Mouse (Mus musculus) heart, embryonic 15.5 days (tissue): ENCODE measurements around the gene Rplp0. TPM values are rescaled to one million over a fixed set of nuclear protein-coding genes. Genes with fewer than 3 reads are reported as not detected.
A peak's percentile ranks its signal among the peaks of the same experiment; 100 is the strongest.

Experiments used
- ATAC-seq: fragments of 200-750 bp; cut with Nextera tagmentation; replicated peaks from 2 replicates; pipeline ENCODE4 v1.8.0; 2017; ENCODE audit warnings: low read depth, moderate TSS enrichment; ENCODE audit not compliant: insufficient number of reproducible peaks, insufficient read depth, low FRiP score
- H3K27ac ChIP-seq: fragments of 300-500 bp; sonication (generic); 2 replicates; pipeline ENCODE4 v1.5.1; 2015; ENCODE audit warnings: mild to moderate bottlenecking, inconsistent platforms
- H3K27me3 ChIP-seq: fragments of 300-500 bp; sonication (generic); 2 replicates; pipeline ENCODE4 v1.6.1; 2015; ENCODE audit warnings: inconsistent platforms
- H3K36me3 ChIP-seq: fragments of 300-500 bp; sonication (generic); 2 replicates; pipeline ENCODE4 v1.6.1; 2015; ENCODE audit warnings: mild to moderate bottlenecking, inconsistent platforms
- H3K4me1 ChIP-seq: fragments of 300-500 bp; sonication (generic); replicated peaks from 2 replicates; pipeline ENCODE4 v1.6.1; 2015; ENCODE audit warnings: inconsistent platforms
- H3K4me2 ChIP-seq: fragments of 300-500 bp; sonication (generic); 2 replicates; pipeline ENCODE4 v1.6.1; 2015; ENCODE audit warnings: inconsistent platforms, mild to moderate bottlenecking, moderate library complexity
- H3K4me3 ChIP-seq: fragments of 300-500 bp; sonication (generic); 2 replicates; pipeline ENCODE4 v1.5.1; 2015; ENCODE audit warnings: mild to moderate bottlenecking, inconsistent platforms
- H3K9ac ChIP-seq: fragments of 300-500 bp; sonication (generic); 2 replicates; pipeline ENCODE4 v1.6.1; 2015; ENCODE audit warnings: mild to moderate bottlenecking, inconsistent platforms
- H3K9me3 ChIP-seq: fragments of 300-500 bp; sonication (generic); replicated peaks from 2 replicates; pipeline ENCODE4 v1.6.1; 2016; ENCODE audit warnings: inconsistent platforms
- WGBS: fragments of 180-500 bp; shearing (Covaris S2); methylation state at CpG from one replicate; pipeline ENCODE4 v1.1.7; 2015; ENCODE audit warnings: mixed read lengths; 5-methylcytosine and 5-hydroxymethylcytosine counted together
- polyA plus RNA-seq: library from polyadenylated mRNA; unstranded; fragments of >200 nt; fragmentation: Nextera tagmentation; extraction: Ambion mirVana; gene quantifications from 2 replicates; pipeline ENCODE4 v1.2.1, GENCODE M21; 2015

Gene Rplp0
- polyA plus RNA-seq, 1 experiment from 2014 or later = 925 TPM

DNA sequence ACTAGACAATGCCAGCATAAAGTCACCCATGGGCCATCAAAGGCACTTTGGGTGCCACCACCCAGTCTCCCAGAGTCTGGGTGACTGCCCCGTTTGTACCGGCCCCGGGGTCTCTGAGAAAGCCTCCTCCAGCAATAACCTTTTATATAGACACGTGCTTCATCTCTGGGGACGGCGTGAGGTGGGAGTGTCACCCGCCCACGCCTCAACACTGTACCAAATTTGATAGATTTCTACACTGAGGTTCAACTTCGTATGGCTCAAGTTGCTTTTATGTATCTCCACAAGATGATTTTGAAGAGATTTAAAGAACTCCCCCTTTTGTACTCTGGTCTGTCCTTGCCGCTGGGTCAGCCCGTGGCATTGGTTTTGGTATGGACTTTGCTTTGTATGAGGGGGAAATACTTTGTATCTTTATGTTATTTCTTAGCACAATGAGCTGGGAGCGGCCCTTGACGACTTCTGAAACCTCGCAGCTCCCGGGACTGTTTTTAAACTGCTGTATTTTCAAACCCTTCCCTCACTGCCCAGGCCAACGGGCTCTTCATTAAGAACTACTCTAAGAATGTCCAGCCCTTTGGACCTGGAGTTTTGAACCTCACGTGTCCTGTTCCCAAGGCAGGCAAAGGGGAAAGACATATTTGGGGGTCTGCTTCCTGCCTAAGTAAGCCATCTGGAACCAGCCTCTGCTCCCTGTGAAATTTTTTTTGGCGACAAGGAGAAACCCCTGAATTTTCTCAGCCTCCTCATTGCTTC is 4.6 kb upstream of the Rplp0 start:
- WGBS = 86% methylated on average over 18 of the region's 18 CpGs
- no peak overlapping the region for H3K4me2 ChIP-seq
- H3K36me3 ChIP-seq = peaks cover 37% of the 10 kb centered on the region
- no peak for ATAC-seq
- H3K27me3 ChIP-seq = no peaks in the 10 kb centered on the region
- peaks cover 5% of the 10 kb centered on the region for H3K4me1 ChIP-seq
- H3K9ac ChIP-seq = no peak overlapping the region
- no peak overlapping the region for H3K27ac ChIP-seq
- no peak overlapping the region for H3K4me3 ChIP-seq
- H3K9me3 ChIP-seq = no peaks in the 10 kb centered on the region

DNA sequence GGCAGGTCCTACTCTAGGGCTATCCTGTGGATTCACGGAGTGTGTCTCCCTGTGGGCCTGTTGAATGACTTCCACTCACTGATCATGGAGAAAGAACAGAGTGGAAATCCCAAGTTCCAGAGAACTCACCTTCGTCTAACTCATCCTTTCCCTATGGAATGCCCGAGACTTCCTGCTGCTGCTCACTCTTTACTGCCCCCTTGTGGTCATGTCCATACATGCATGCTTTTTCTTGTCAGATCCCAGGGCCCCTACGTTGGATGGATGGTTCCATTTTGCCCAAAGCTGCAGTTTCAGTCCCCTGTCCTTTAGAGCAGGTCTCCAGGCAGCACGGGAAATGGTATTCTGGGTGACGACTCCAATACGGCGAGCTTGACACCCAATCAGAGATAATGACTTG is 3.0 kb upstream of the Rplp0 start:
- Histone ChIP-seq H3K27ac (no peak overlapping the region), H3K36me3 (peaks cover 40% of the 10 kb centered on the region), H3K4me1 (peaks cover 16% of the 10 kb centered on the region), H3K27me3 (no peaks in the 10 kb centered on the region), H3K4me2 (no peak overlapping the region), H3K9ac (no peak overlapping the region), H3K4me3 (no peak overlapping the region), H3K9me3 (no peaks in the 10 kb centered on the region)
- ATAC-seq = no peak
- WGBS = 10% methylated on average over 8 of the region's 8 CpGs

DNA sequence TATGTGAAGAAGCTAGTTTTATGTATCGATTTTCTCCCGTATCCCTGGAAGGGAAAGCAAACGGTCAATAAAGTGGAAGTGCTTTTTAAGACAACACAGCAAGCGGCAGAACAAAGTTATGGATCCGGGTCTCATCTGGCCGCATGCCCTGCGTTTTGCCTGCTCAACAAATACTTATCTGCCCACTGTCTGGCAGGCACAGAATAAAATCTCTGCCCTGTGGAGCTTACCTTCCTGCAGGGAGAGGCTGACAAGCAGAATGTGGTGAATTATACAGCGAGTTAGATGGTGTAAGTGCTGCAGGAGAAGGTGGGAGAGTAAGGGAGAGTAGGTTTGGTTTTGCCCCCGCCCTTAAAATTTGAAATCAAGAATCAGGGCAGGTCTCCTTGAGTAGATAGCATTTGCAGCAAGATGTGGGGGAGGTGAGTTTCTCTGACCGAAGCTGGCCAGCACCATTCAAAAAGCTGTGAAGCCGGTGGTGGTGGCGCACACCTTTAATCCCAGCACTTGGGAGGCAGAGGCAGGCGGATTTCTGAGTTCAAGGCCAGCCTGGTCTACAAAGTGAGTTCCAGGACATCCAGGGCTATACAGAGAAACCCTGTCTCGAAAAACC is 979 bp upstream of the Rplp0 start:
- Histone ChIP-seq H3K27me3 (no peaks in the 10 kb centered on the region), H3K9me3 (no peaks in the 10 kb centered on the region), H3K36me3 (peaks cover 44% of the 10 kb centered on the region), H3K9ac (no peak overlapping the region), H3K4me2 (no peak overlapping the region), H3K4me3 (no peak overlapping the region), H3K4me1 (peaks cover 20% of the 10 kb centered on the region), H3K27ac (no peak overlapping the region)
- ATAC-seq = no peak
- 83% methylated on average over 14 of the region's 14 CpGs for WGBS

DNA sequence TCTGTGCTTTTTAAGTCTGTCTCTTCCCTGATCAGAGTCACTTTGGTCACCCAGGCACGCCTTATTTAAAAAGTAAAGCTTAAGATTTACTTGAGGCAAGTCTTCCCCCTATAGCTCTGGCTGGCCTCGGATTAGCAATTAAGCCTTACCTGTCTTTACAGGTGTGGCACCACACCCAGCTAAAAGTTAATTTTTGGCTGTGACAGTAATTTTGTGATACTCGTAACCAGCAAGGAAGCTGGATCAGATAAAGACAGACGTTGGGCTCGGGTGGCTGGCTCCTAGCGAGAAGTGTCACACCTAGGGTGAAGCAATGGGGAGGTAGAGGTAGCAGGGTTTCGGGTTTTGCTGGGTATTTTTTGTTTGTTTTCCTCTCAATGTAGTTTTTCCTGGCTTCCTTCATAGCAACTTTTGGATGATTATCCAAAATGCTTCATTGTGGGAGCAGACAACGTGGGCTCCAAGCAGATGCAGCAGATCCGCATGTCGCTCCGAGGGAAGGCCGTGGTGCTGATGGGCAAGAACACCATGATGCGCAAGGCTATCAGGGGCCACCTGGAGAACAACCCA is 1.2 kb downstream of the Rplp0 start:
- no peak for ATAC-seq
- Histone ChIP-seq H3K9ac (peak overlapping the region; percentile 98), H3K4me3 (peak overlapping the region; percentile 88), H3K36me3 (peaks cover 35% of the 10 kb centered on the region), H3K9me3 (no peaks in the 10 kb centered on the region), H3K4me2 (peak overlapping the region; percentile 67), H3K27ac (no peak overlapping the region), H3K4me1 (peaks cover 28% of the 10 kb centered on the region), H3K27me3 (no peaks in the 10 kb centered on the region)
- 34% methylated on average over 13 of the region's 13 CpGs for WGBS

DNA sequence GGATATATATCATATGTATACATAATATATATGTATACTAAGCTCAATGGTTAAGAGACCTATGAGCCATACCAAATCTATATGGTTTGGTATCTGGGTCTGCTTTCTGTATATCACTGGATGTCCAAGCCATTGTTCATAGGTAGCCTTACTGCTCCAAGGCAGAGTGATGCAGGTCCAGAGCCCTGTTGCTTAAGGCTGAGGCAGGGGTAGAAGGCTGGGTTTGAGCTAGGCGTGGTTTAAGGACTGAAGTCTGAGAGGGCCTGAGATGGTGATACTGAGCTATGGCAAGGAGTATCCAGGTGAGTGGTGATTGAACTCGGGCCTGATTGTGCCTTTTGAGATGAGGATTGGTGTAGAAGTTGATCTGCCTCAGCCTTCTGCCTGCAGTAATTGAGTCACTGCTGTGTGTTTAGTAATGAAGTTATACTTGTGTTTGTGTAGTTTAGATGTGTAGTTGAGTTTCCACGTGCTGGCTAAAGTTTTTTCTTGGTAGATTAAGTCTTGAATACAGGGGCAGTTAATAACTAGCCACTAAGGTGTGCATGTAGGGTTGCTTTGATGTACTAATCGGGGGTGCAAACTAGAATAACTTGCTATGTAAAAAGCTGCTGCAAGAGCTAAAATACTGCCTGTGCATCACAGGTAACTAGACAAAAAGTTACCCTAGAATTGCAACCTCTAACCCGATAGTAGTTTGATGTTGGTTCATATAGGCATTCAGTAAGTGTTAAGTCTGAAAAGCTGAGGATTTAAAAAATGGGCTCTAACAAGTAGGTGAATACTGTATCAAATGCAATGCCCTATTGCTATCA is 4.7 kb downstream of the Rplp0 start:
- H3K4me1 ChIP-seq = peaks cover 47% of the 10 kb centered on the region
- no peak overlapping the region; the same call in 1 of the 2 replicates for H3K27ac ChIP-seq
- peak overlapping the region; percentile 78 for H3K4me2 ChIP-seq
- H3K9ac ChIP-seq = no peak overlapping the region
- peaks cover 35% of the 10 kb centered on the region for H3K36me3 ChIP-seq
- no peaks in the 10 kb centered on the region for H3K9me3 ChIP-seq
- H3K4me3 ChIP-seq = peak overlapping the region; percentile 81; the same call in 1 of the 2 replicates
- H3K27me3 ChIP-seq = no peaks in the 10 kb centered on the region
- 46% methylated on average over 5 of the region's 5 CpGs for WGBS
- no peak for ATAC-seq

DNA sequence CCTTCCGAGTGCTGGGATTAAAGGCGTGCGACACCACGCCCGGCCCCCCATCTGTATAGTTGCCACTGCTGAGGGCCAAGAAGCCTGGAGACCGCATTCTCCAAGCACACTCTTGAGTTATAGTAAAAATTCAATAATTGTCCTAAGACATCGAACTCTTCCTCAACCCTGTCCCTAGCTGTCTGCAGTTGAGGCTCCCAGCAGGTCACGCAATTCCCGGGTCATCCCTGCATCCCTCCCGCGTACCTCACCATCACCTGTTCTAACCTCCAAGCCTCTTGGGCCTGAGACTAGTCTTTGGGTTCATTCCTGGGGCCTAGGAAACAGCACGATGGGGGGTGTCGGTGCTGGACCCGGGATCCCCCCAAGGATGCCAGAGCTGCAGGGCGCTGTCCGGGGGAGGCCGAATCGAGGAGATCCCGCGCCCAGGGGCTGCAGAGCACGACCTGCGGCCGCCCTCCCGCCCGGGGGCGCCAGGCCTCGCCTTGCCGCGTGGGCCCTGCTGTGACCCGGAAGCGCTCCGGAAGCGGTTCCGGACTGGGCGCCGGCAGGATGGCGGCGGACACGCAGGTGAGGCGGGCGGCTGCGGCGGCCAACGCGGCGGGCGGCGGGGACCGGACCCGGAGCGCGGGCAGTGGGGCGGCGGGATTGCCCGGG is 5.6 kb downstream of the Rplp0 start, which contains the start of gene Gcn1l1:
Gene Gcn1l1, plus strand, starts transcription at position 518 of the 657 bp plus-strand sequence.
- 4% methylated on average over 37 of the region's 55 CpGs for WGBS
- Histone ChIP-seq H3K4me3 (peak within 1 kb of the TSS; percentile 81), H3K9me3 (no peaks in the 10 kb centered on the region), H3K4me1 (peaks cover 55% of the 10 kb centered on the region), H3K27ac (peak within 1 kb of the TSS; percentile 45), H3K9ac (peak within 1 kb of the TSS; percentile 87), H3K36me3 (peaks cover 35% of the 10 kb centered on the region), H3K4me2 (peak within 1 kb of the TSS; percentile 78), H3K27me3 (no peaks in the 10 kb centered on the region)
- ATAC-seq = peak; percentile 80

DNA sequence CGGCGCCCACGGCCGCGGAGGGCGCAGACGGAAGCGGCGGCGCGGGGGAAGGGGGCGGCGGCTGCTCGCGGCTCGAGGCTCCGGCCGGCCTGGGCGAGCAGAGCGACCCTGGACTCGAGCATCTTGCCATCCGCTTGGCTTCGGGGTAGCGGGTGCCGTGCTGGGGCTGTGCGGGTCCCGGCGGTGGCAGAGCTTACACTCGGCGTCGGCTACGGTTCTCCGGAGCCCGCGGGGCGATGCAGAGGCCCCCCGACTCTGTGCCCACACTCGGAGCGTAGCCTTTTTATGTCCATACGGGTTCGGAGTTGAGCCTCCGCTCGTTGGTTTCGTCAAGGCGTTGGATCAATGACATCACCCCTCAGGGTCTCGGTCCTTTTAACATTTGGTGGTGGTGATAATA is 6.1 kb downstream of the Rplp0 start:
- peaks cover 35% of the 10 kb centered on the region for H3K36me3 ChIP-seq
- 2% methylated on average over 35 of the region's 46 CpGs for WGBS
- no peaks in the 10 kb centered on the region for H3K9me3 ChIP-seq
- peak overlapping the region; percentile 87 for H3K9ac ChIP-seq
- peak overlapping the region; percentile 81 for H3K4me3 ChIP-seq
- peak overlapping the region; percentile 45 for H3K27ac ChIP-seq
- H3K4me2 ChIP-seq = peak overlapping the region; percentile 78
- peak; percentile 36 for ATAC-seq
- H3K4me1 ChIP-seq = peaks cover 52% of the 10 kb centered on the region
- no peaks in the 10 kb centered on the region for H3K27me3 ChIP-seq

DNA sequence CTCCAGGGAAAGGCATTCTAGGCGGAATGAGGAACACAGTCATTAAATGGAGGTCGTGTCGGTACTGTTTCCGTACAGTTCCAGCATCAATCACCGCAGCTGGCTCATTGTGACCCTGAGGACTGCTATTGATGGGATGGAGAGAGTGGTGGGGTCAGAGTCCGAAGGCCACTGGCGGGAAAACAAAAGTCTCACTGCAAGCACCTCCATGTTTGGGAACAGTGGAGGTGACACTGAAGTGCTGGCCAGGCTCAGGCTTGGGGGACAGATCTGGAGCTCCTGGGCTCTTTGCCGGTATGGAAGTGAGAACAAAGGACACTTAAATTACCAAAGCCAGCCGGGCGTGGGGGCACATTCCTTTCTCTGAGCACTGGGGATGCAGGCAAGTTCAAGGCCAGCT is 9.4 kb downstream of the Rplp0 start:
- Histone ChIP-seq H3K4me1 (peaks cover 46% of the 10 kb centered on the region), H3K9me3 (no peaks in the 10 kb centered on the region), H3K27ac (0 out of 2 replicates have a peak overlapping the region, but pooled peaks have one; percentile 21), H3K36me3 (peaks cover 17% of the 10 kb centered on the region), H3K9ac (no peak overlapping the region), H3K4me3 (no peak overlapping the region), H3K4me2 (no peak overlapping the region), H3K27me3 (no peaks in the 10 kb centered on the region)
- WGBS = 53% methylated on average over 10 of the region's 10 CpGs
- ATAC-seq = no peak

DNA sequence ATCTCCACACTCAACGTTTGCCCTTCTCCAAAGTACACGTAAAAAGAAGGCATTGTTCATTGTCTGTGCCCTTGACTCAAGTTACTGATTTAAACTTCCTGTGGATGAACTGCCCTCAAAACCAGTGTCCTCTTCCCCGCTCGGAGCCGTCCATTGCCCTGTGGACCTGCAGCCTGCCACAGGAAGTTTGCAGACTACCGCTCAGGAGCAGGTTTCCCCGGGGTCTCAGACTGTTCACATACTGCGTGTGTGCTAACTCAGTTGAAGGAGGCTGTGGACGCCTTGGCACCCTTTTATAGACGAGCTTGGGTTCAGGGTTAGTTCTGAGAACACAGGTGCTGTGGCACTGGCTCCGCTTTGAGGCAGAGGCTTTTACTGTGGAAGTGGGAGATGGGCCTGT is 10.0 kb downstream of the Rplp0 start:
- no peak overlapping the region for H3K4me2 ChIP-seq
- no peak overlapping the region for H3K9ac ChIP-seq
- 0 out of 2 replicates have a peak overlapping the region, but pooled peaks have one; percentile 21 for H3K27ac ChIP-seq
- H3K9me3 ChIP-seq = no peaks in the 10 kb centered on the region
- no peak overlapping the region for H3K4me3 ChIP-seq
- ATAC-seq = no peak
- H3K27me3 ChIP-seq = no peaks in the 10 kb centered on the region
- 65% methylated on average over 11 of the region's 11 CpGs for whole genome bisulfite sequencing
- H3K36me3 ChIP-seq = peaks cover 17% of the 10 kb centered on the region
- H3K4me1 ChIP-seq = peaks cover 45% of the 10 kb centered on the region

DNA sequence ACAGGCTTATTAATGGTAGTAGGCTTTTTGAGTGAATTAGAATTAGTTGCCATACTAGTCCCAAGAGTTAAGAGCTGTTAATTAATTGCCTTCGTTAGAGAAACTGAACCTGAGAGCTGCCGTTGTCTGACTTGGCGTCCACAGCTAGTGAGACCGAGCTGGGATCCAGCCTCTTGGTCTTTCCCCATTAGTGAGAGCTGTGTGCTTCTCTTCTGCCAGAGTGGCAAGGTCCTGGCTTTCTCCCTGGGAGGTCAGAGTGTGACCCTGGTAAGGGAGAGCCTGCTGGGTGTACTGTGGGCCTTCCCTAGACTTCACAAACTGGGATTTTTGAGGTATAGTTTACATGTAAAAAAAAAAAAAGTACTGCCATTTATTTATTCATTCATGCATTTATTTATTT is 10.5 kb downstream of the Rplp0 start:
- no peaks in the 10 kb centered on the region for H3K27me3 ChIP-seq
- peaks cover 20% of the 10 kb centered on the region for H3K36me3 ChIP-seq
- H3K9me3 ChIP-seq = no peaks in the 10 kb centered on the region
- H3K4me3 ChIP-seq = no peak overlapping the region
- no peak overlapping the region for H3K27ac ChIP-seq
- 94% methylated on average over 4 of the region's 4 CpGs for WGBS
- peaks cover 45% of the 10 kb centered on the region for H3K4me1 ChIP-seq
- no peak overlapping the region for H3K4me2 ChIP-seq
- ATAC-seq = no peak
- no peak overlapping the region for H3K9ac ChIP-seq
